Comparison of ENCODE assay signal across 8 mouse cellular contexts in the genomic region with DNA sequence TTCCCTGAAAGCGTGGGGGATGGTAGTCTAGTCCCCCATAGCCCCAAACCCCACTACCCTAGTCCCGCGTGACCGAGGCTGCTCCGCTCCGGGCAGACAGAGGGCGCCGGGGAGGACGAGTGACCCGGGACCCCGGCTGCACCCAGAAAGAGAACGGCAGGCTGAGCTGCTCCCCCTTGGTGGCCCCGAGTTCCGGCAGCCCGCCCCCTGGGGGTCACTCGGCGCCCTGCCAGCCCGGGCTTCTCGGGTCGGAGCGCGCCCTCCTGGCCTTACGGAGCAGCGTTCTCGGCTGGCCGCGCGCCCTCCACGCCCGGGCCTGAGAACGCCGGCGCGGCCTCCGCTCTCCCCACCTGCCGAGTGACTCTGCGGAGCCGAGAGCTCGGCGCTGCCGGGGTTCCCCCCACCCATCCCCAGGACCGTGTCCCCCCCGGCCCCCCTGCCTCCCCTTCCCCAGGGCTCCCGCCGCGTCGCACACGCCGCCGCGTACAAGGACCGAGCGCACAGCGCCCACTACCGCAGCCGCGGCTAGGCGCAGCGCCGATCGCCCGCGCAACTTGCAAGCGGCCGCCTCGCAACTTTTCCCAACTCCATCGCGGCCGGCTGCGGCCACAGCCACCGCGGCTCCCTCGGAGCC. TPM values are rescaled to one million over a fixed set of nuclear protein-coding genes. Genes with fewer than 3 reads are reported as not detected.
DNase-seq lines count a peak whose midpoint lies in the region; ATAC-seq lines count a peak whose summit lies in the region.

No protein-coding gene starts in this region.

- under 1% methylated on average over 71 of the region's 73 CpGs for WGBS in embryonic facial prominence, embryonic 15.5 days
- 0% methylated on average over 55 of the region's 73 CpGs for WGBS in heart, embryonic 16.5 days
- WGBS in stomach, embryonic 14.5 days: 1% methylated on average over 54 of the region's 73 CpGs

- no peaks in the 10 kb centered on the region for H3K9me3 ChIP-seq in embryonic facial prominence, embryonic 15.5 days (replicated peaks)
- H3K9me3 ChIP-seq in heart, embryonic 16.5 days (replicated peaks; ENCODE audit: control insufficient read depth, low read length): no peaks in the 10 kb centered on the region
- no peaks in the 10 kb centered on the region for H3K9me3 ChIP-seq in stomach, embryonic 14.5 days (ENCODE audit: control insufficient read depth, low read depth, low read length)

- H3K4me3 ChIP-seq in embryonic facial prominence, embryonic 15.5 days (replicated peaks): peak overlapping the region; percentile 55
- peak overlapping the region; percentile 71 for H3K4me3 ChIP-seq in heart, embryonic 16.5 days (ENCODE audit: low read length)
- H3K4me3 ChIP-seq in stomach, embryonic 14.5 days (ENCODE audit: low read depth, low read length): peak overlapping the region; percentile 67

- peaks cover 33% of the 10 kb centered on the region for H3K4me1 ChIP-seq in embryonic facial prominence, embryonic 15.5 days
- peaks cover 6% of the 10 kb centered on the region; the same call in 1 of the 2 replicates for H3K4me1 ChIP-seq in heart, embryonic 16.5 days (ENCODE audit: control insufficient read depth, insufficient read depth, low read length)
- peaks cover 20% of the 10 kb centered on the region for H3K4me1 ChIP-seq in stomach, embryonic 14.5 days (ENCODE audit: control insufficient read depth, insufficient read depth, low read length)

- H3K4me2 ChIP-seq in embryonic facial prominence, embryonic 15.5 days (replicated peaks): peak overlapping the region; percentile 93
- H3K4me2 ChIP-seq in heart, embryonic 16.5 days (ENCODE audit: low read depth, low read length): peak overlapping the region; percentile 95
- H3K4me2 ChIP-seq in stomach, embryonic 14.5 days (replicated peaks; ENCODE audit: low read depth, low read length): peak overlapping the region; percentile 79

- peak overlapping the region; percentile 68; the same call in 1 of the 2 replicates for H3K27ac ChIP-seq in embryonic facial prominence, embryonic 15.5 days (replicated peaks)
- H3K27ac ChIP-seq in heart, embryonic 16.5 days (ENCODE audit: low read length): peak overlapping the region; percentile 89
- H3K27ac ChIP-seq in stomach, embryonic 14.5 days (ENCODE audit: low read length): peak overlapping the region; percentile 95

- peaks cover 79% of the 10 kb centered on the region for H3K27me3 ChIP-seq in embryonic facial prominence, embryonic 15.5 days
- peaks cover 37% of the 10 kb centered on the region for H3K27me3 ChIP-seq in heart, embryonic 16.5 days (ENCODE audit: control insufficient read depth, insufficient read depth, low read length)
- H3K27me3 ChIP-seq in stomach, embryonic 14.5 days (ENCODE audit: control insufficient read depth, insufficient read depth, low read length): no peaks in the 10 kb centered on the region

- H3K36me3 ChIP-seq in embryonic facial prominence, embryonic 15.5 days: no peaks in the 10 kb centered on the region
- no peaks in the 10 kb centered on the region for H3K36me3 ChIP-seq in heart, embryonic 16.5 days (ENCODE audit: control insufficient read depth, insufficient read depth)
- H3K36me3 ChIP-seq in stomach, embryonic 14.5 days (ENCODE audit: control insufficient read depth, insufficient read depth, low read length): no peaks in the 10 kb centered on the region

- peak overlapping the region; percentile 27; the same call in 1 of the 2 replicates for H3K9ac ChIP-seq in embryonic facial prominence, embryonic 15.5 days
- peak overlapping the region; percentile 81 for H3K9ac ChIP-seq in heart, embryonic 16.5 days (ENCODE audit: low read length)
- peak overlapping the region; percentile 82 for H3K9ac ChIP-seq in stomach, embryonic 14.5 days (replicated peaks; ENCODE audit: low read depth, low read length)

- peak; percentile 78 for ATAC-seq in embryonic facial prominence, embryonic 15.5 days (ENCODE audit: insufficient number of reproducible peaks, low FRiP score, low TSS enrichment, low read depth)
- ATAC-seq in heart, embryonic 16.5 days (replicated peaks; ENCODE audit: extremely low read depth, insufficient read depth, low FRiP score): peak; percentile 82
- peak; percentile 77 for ATAC-seq in stomach, embryonic 14.5 days (ENCODE audit: insufficient number of reproducible peaks, insufficient read depth, low FRiP score, low read depth)

- peak; percentile 14 for DNase-seq in CD4-positive helper T cell, adult 2 months (ENCODE audit: low read depth, low spot score)
- peak; percentile 65 for DNase-seq in adipocyte (ENCODE audit: low spot score)
- DNase-seq in kidney, postnatal 10 days: peak; percentile 91
- peak; percentile 89 to 92 for DNase-seq in lung, postnatal 4 days
- no peak for DNase-seq in frontal cortex, postnatal 36 days (ENCODE audit: low spot score in 2 of 2)

RNA-seq across cellular contexts. Expression of a gene that starts 39.4 kb away (rescaled TPM):
- 8.8 and 9.0 TPM in 2 replicates for polyA plus RNA-seq in embryonic facial prominence, embryonic 15.5 days (2015; fragmentation: Nextera tagmentation; extraction: Ambion mirVana)
- 12.7 and 17.4 TPM in 2 replicates for polyA plus RNA-seq in heart, embryonic 16.5 days (2015; fragmentation: Nextera tagmentation; extraction: Ambion mirVana)
- polyA plus RNA-seq in stomach, embryonic 14.5 days (2014; fragmentation: Nextera tagmentation; extraction: Ambion mirVana): 85.8 and 101 TPM in 2 replicates

Comparison
In these comparisons a context has a peak if more than half of its experiments do, and no peak if none do; other contexts are left out.
1. DNase-seq: peak in CD4-positive helper T cell, adult 2 months (single experiment), adipocyte (single experiment), kidney, postnatal 10 days (single experiment) and lung, postnatal 4 days (2 of 2); none in frontal cortex, postnatal 36 days (0 of 2).
2. H3K9ac ChIP-seq: peak in every context shown above with its lines; median percentile 82 in stomach, embryonic 14.5 days; 81 in heart, embryonic 16.5 days; 27 in embryonic facial prominence, embryonic 15.5 days.
3. Peak in every context shown above with its lines, with median percentiles within 50 percentile points of each other: ATAC-seq, H3K27ac ChIP-seq, H3K4me2 ChIP-seq and H3K4me3 ChIP-seq.